Mouse (Mus musculus): ENCODE data around the gene Serpinb2. TPM values are rescaled to one million over a fixed set of nuclear protein-coding genes. Genes with fewer than 3 reads are reported as not detected.

Serpinb2 gene
- total and polyA plus RNA-seq, 3 experiments, result 0.03 TPM; not detected in 2

- TF ChIP-seq TAL1 (conservative IDR thresholded peaks at IDR 0.05; ENCODE audit: low read depth, low read length) (no peak), CTCF (IDR thresholded peaks at IDR 0.05; ENCODE audit: low read depth, low read length) (no peak), GATA1 (IDR thresholded peaks at IDR 0.05; ENCODE audit: borderline replicate concordance, low read length) (no peak), GATA2 (IDR thresholded peaks at IDR 0.05; ENCODE audit: borderline replicate concordance, low read depth, low read length) (no peak), POLR2AphosphoS5 (IDR thresholded peaks at IDR 0.05; ENCODE audit: insufficient replicate concordance, low read depth, low read length) (no peak)
- no peaks in the 10 kb centered on the region for H3K36me3 ChIP-seq (replicated peaks)
- ATAC-seq (ENCODE audit: extremely low read depth, insufficient number of reproducible peaks, low FRiP score, poor library complexity, severe bottlenecking) (no peak), DNase-seq (ENCODE audit: low spot score) (no peak)
- H3K4me1 ChIP-seq (ENCODE audit: insufficient read depth, low read depth, low read length), result no peaks in the 10 kb centered on the region
- no peak overlapping the region for H3K4me3 ChIP-seq (ENCODE audit: low read depth, low read length)
- H3K27me3 ChIP-seq (ENCODE audit: insufficient read depth, low read length), result no peaks in the 10 kb centered on the region
- H3K9me3 ChIP-seq (replicated peaks), result peaks cover 6% of the 10 kb centered on the region
Observed at GRCm38 (mm10) chr1:107528325-107529078, 17.3 kb downstream of the Serpinb2 start.

- Histone ChIP-seq H3K36me3 (replicated peaks) (no peaks in the 10 kb centered on the region), H3K9me3 (replicated peaks) (peaks cover 5% of the 10 kb centered on the region), H3K4me1 (ENCODE audit: insufficient read depth, low read depth, low read length) (no peaks in the 10 kb centered on the region), H3K27me3 (ENCODE audit: insufficient read depth, low read length) (no peaks in the 10 kb centered on the region), H3K4me3 (ENCODE audit: low read depth, low read length) (no peak overlapping the region)
- no peak for ATAC-seq (ENCODE audit: extremely low read depth, insufficient number of reproducible peaks, low FRiP score, poor library complexity, severe bottlenecking)
- DNase-seq (ENCODE audit: low spot score), result no peak
- TF ChIP-seq CTCF (IDR thresholded peaks at IDR 0.05; ENCODE audit: low read depth, low read length) (no peak), GATA1 (IDR thresholded peaks at IDR 0.05; ENCODE audit: borderline replicate concordance, low read length) (no peak), GATA2 (IDR thresholded peaks at IDR 0.05; ENCODE audit: borderline replicate concordance, low read depth, low read length) (no peak), TAL1 (conservative IDR thresholded peaks at IDR 0.05; ENCODE audit: low read depth, low read length) (no peak), POLR2AphosphoS5 (IDR thresholded peaks at IDR 0.05; ENCODE audit: insufficient replicate concordance, low read depth, low read length) (no peak)
Observed at GRCm38 (mm10) chr1:107529365-107530052, 18.3 kb downstream of the Serpinb2 start.

GRCm38 (mm10) chr1:107533736-107534135 is 22.5 kb downstream of the Serpinb2 start:
- no peak for DNase-seq (ENCODE audit: low spot score)
- Histone ChIP-seq H3K36me3 (replicated peaks) (no peaks in the 10 kb centered on the region), H3K4me3 (ENCODE audit: low read depth, low read length) (no peak overlapping the region), H3K4me1 (ENCODE audit: insufficient read depth, low read depth, low read length) (no peaks in the 10 kb centered on the region), H3K9me3 (replicated peaks) (no peaks in the 10 kb centered on the region), H3K27me3 (ENCODE audit: insufficient read depth, low read length) (no peaks in the 10 kb centered on the region)
- TF ChIP-seq GATA1 (IDR thresholded peaks at IDR 0.05; ENCODE audit: borderline replicate concordance, low read length), result no peak
- TF ChIP-seq TAL1 (conservative IDR thresholded peaks at IDR 0.05; ENCODE audit: low read depth, low read length), result no peak
- TF ChIP-seq GATA2 (IDR thresholded peaks at IDR 0.05; ENCODE audit: borderline replicate concordance, low read depth, low read length), result no peak
- TF ChIP-seq CTCF (IDR thresholded peaks at IDR 0.05; ENCODE audit: low read depth, low read length), result no peak
- TF ChIP-seq POLR2AphosphoS5 (IDR thresholded peaks at IDR 0.05; ENCODE audit: insufficient replicate concordance, low read depth, low read length), result no peak
- ATAC-seq (ENCODE audit: extremely low read depth, insufficient number of reproducible peaks, low FRiP score, poor library complexity, severe bottlenecking), result no peak

GRCm38 (mm10) chr1:107537435-107537834 is 26.2 kb downstream of the Serpinb2 start:
- no peak for DNase-seq (ENCODE audit: low spot score)
- TF ChIP-seq GATA1 (IDR thresholded peaks at IDR 0.05; ENCODE audit: borderline replicate concordance, low read length) (no peak), GATA2 (IDR thresholded peaks at IDR 0.05; ENCODE audit: borderline replicate concordance, low read depth, low read length) (no peak), TAL1 (conservative IDR thresholded peaks at IDR 0.05; ENCODE audit: low read depth, low read length) (no peak), CTCF (IDR thresholded peaks at IDR 0.05; ENCODE audit: low read depth, low read length) (no peak)
- no peaks in the 10 kb centered on the region for H3K4me1 ChIP-seq (ENCODE audit: insufficient read depth, low read depth, low read length)
- no peak overlapping the region for H3K4me3 ChIP-seq (ENCODE audit: low read depth, low read length)
- no peaks in the 10 kb centered on the region for H3K27me3 ChIP-seq (ENCODE audit: insufficient read depth, low read length)
- H3K9me3 ChIP-seq (replicated peaks), result no peaks in the 10 kb centered on the region
- no peak for ATAC-seq (ENCODE audit: extremely low read depth, insufficient number of reproducible peaks, low FRiP score, poor library complexity, severe bottlenecking)
- no peaks in the 10 kb centered on the region for H3K36me3 ChIP-seq (replicated peaks)

- H3K36me3 ChIP-seq (replicated peaks), result no peaks in the 10 kb centered on the region
- H3K4me1 ChIP-seq (ENCODE audit: insufficient read depth, low read depth, low read length), result no peaks in the 10 kb centered on the region
- H3K9me3 ChIP-seq (replicated peaks), result peaks cover 23% of the 10 kb centered on the region
- TF ChIP-seq GATA2 (IDR thresholded peaks at IDR 0.05; ENCODE audit: borderline replicate concordance, low read depth, low read length) (no peak), TAL1 (conservative IDR thresholded peaks at IDR 0.05; ENCODE audit: low read depth, low read length) (no peak), POLR2AphosphoS5 (IDR thresholded peaks at IDR 0.05; ENCODE audit: insufficient replicate concordance, low read depth, low read length) (no peak)
- no peak for DNase-seq (ENCODE audit: low spot score)
- H3K4me3 ChIP-seq (ENCODE audit: low read depth, low read length), result no peak overlapping the region
- no peaks in the 10 kb centered on the region for H3K27me3 ChIP-seq (ENCODE audit: insufficient read depth, low read length)
- no peak for ATAC-seq (ENCODE audit: extremely low read depth, insufficient number of reproducible peaks, low FRiP score, poor library complexity, severe bottlenecking)
Observed at GRCm38 (mm10) chr1:107559494-107559893, 48.3 kb downstream of the Serpinb2 start.

- H3K36me3 ChIP-seq (replicated peaks), result no peaks in the 10 kb centered on the region
- peaks cover 10% of the 10 kb centered on the region for H3K9me3 ChIP-seq (replicated peaks)
- no peak for TF ChIP-seq CTCF (IDR thresholded peaks at IDR 0.05; ENCODE audit: low read depth, low read length)
- TF ChIP-seq GATA2 (IDR thresholded peaks at IDR 0.05; ENCODE audit: borderline replicate concordance, low read depth, low read length), result no peak
- TF ChIP-seq POLR2AphosphoS5 (IDR thresholded peaks at IDR 0.05; ENCODE audit: insufficient replicate concordance, low read depth, low read length), result no peak
- TF ChIP-seq TAL1 (conservative IDR thresholded peaks at IDR 0.05; ENCODE audit: low read depth, low read length), result no peak
- no peak for TF ChIP-seq GATA1 (IDR thresholded peaks at IDR 0.05; ENCODE audit: borderline replicate concordance, low read length)
- H3K4me1 ChIP-seq (ENCODE audit: insufficient read depth, low read depth, low read length), result no peaks in the 10 kb centered on the region
- DNase-seq (ENCODE audit: low spot score) (no peak), ATAC-seq (ENCODE audit: extremely low read depth, insufficient number of reproducible peaks, low FRiP score, poor library complexity, severe bottlenecking) (no peak)
- H3K4me3 ChIP-seq (ENCODE audit: low read depth, low read length), result no peak overlapping the region
- H3K27me3 ChIP-seq (ENCODE audit: insufficient read depth, low read length), result no peaks in the 10 kb centered on the region
Observed at GRCm38 (mm10) chr1:107562110-107562509, 50.9 kb downstream of the Serpinb2 start.

Data from G1E (cell line).